Mouse (Mus musculus) stomach, postnatal 0 days (tissue): ENCODE measurements at regions not wholly inside any gene's neighbourhood (a gene's known extent, or its start where the extent isn't known, plus 50 kb on each side); places are given as distances from the start of the nearest gene placed in this dataset.
A peak's percentile ranks its signal among the peaks of the same experiment; 100 is the strongest.

Experiments
- ATAC-seq: fragments of 200-750 bp; cut with Nextera tagmentation; 2 replicates; pipeline ENCODE4 v1.8.0; 2017; ENCODE audit not compliant: low FRiP score, low TSS enrichment
- DNase-seq: peaks from one replicate; pipeline ENCODE4 v3.0.0-alpha.2; 2016; ENCODE audit warnings: low spot score
- H3K27ac ChIP-seq: fragments of 300-500 bp; sonication (generic); replicated peaks from 2 replicates; pipeline ENCODE4 v1.5.1; 2014; ENCODE audit warnings: mild to moderate bottlenecking, control low read depth
- H3K27me3 ChIP-seq: fragments of 300-500 bp; sonication (generic); 2 replicates; pipeline ENCODE4 v1.6.1; 2014; ENCODE audit warnings: low read length; ENCODE audit not compliant: control insufficient read depth, insufficient read depth
- H3K36me3 ChIP-seq: fragments of 300-500 bp; sonication (generic); 2 replicates; pipeline ENCODE4 v1.6.1; 2014; ENCODE audit warnings: low read length, mixed read lengths; ENCODE audit not compliant: control insufficient read depth, insufficient read depth
- H3K4me1 ChIP-seq: fragments of 300-500 bp; sonication (generic); replicated peaks from 2 replicates; pipeline ENCODE4 v1.6.1; 2014; ENCODE audit warnings: antibody characterized with exemption; ENCODE audit not compliant: control insufficient read depth, insufficient read depth
- H3K4me2 ChIP-seq: fragments of 300-500 bp; sonication (generic); replicated peaks from 2 replicates; pipeline ENCODE4 v1.6.1; 2014; ENCODE audit warnings: low read depth, mild to moderate bottlenecking, control low read depth, moderate library complexity
- H3K4me3 ChIP-seq: fragments of 300-500 bp; sonication (generic); 2 replicates; pipeline ENCODE4 v1.5.1; 2014; ENCODE audit warnings: low read depth, low read length, control low read depth
- H3K9ac ChIP-seq: fragments of 300-500 bp; sonication (generic); 2 replicates; pipeline ENCODE4 v1.6.1; 2014; ENCODE audit warnings: mild to moderate bottlenecking, low read length, control low read depth, mixed read lengths
- H3K9me3 ChIP-seq: fragments of 300-500 bp; sonication (generic); 2 replicates; pipeline ENCODE4 v1.6.1; 2016; ENCODE audit warnings: low read length; ENCODE audit not compliant: control insufficient read depth
- CTCF ChIP-seq: IDR thresholded peaks from 2 replicates; pipeline ENCODE4 v1.5.1; 2016; ENCODE audit warnings: antibody characterized with exemption, low read depth, mild to moderate bottlenecking, moderate library complexity
- EP300 ChIP-seq: optimal IDR thresholded peaks from 2 replicates; pipeline ENCODE3; 2016; ENCODE audit warnings: antibody characterized with exemption
- WGBS: fragments of 180-500 bp; shearing (Covaris S2); extraction: QIAGEN DNeasy Blood & Tissue Kit; methylation state at CpG from one replicate; pipeline ENCODE4 v1.1.7; 2014; 5-methylcytosine and 5-hydroxymethylcytosine counted together

GRCm38 (mm10) chr10:19117071-19117605, 101.7 kb upstream of the Tnfaip3 start:
- WGBS: 32% methylated on average over 9 of the region's 9 CpGs
- Histone ChIP-seq H3K27me3 (no peaks in the 10 kb centered on the region), H3K27ac (no peak overlapping the region), H3K9ac (no peak overlapping the region), H3K4me3 (no peak overlapping the region), H3K36me3 (no peaks in the 10 kb centered on the region), H3K4me1 (no peaks in the 10 kb centered on the region), H3K9me3 (no peaks in the 10 kb centered on the region), H3K4me2 (no peak overlapping the region)
- TF ChIP-seq EP300 (no peak), CTCF (no peak)
- ATAC-seq: peak; percentile 25; the same call in 1 of the 2 replicates
- DNase-seq: no peak

- H3K9me3 ChIP-seq: no peaks in the 10 kb centered on the region
- no peak overlapping the region for H3K27ac ChIP-seq
- no peaks in the 10 kb centered on the region for H3K4me1 ChIP-seq
- no peaks in the 10 kb centered on the region for H3K36me3 ChIP-seq
- 75% methylated on average over 2 of the region's 2 CpGs for WGBS
- TF ChIP-seq EP300 (no peak), CTCF (no peak)
- H3K27me3 ChIP-seq: no peaks in the 10 kb centered on the region
- H3K9ac ChIP-seq: no peak overlapping the region
- H3K4me3 ChIP-seq: no peak overlapping the region
- DNase-seq (no peak), ATAC-seq (no peak)
- H3K4me2 ChIP-seq: no peak overlapping the region
These were observed 97.0 kb upstream of the Tnfaip3 start for GRCm38 (mm10) chr10:19112459-19112858.

DNA sequence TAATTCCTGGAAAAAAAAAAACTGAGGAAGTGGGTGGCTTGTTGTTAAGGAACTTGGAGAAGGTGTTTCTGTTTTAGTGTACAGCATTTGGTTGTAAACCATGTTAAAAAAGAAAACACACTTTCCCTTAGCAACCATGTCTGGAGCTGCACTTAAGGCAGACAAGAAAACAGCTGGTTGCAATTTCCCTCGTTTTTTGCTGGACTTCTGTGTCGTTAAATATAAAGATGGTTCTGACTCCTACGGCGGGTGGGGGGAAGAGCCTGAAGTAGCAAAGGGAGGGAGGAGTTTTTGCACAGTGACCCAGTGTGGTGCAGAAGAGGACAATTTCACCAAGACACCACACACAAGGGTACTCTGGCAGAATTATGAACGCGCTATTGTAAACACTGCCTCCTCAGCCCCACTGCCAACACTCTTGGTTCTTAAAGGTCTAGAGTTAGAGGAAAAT, 89.8 kb upstream of the Tnfaip3 start:
- no peaks in the 10 kb centered on the region for H3K27me3 ChIP-seq
- no peaks in the 10 kb centered on the region for H3K9me3 ChIP-seq
- 0 out of 2 replicates have a peak, but pooled peaks have one; percentile 24 for ATAC-seq
- no peak overlapping the region for H3K4me3 ChIP-seq
- no peaks in the 10 kb centered on the region for H3K4me1 ChIP-seq
- TF ChIP-seq CTCF: no peak
- no peak for TF ChIP-seq EP300
- H3K27ac ChIP-seq: no peak overlapping the region
- no peak overlapping the region for H3K9ac ChIP-seq
- no peak overlapping the region for H3K4me2 ChIP-seq
- no peaks in the 10 kb centered on the region for H3K36me3 ChIP-seq
- 56% methylated on average over 6 of the region's 6 CpGs for WGBS
- DNase-seq: no peak

GRCm38 (mm10) chr10:19104671-19105203, 89.3 kb upstream of the Tnfaip3 start:
- Histone ChIP-seq H3K4me3 (no peak overlapping the region), H3K9ac (no peak overlapping the region), H3K4me1 (no peaks in the 10 kb centered on the region), H3K9me3 (no peaks in the 10 kb centered on the region), H3K36me3 (no peaks in the 10 kb centered on the region), H3K4me2 (no peak overlapping the region), H3K27me3 (no peaks in the 10 kb centered on the region), H3K27ac (no peak overlapping the region)
- 73% methylated on average over 5 of the region's 5 CpGs for WGBS
- TF ChIP-seq CTCF (no peak), EP300 (no peak)
- DNase-seq (no peak), ATAC-seq (peak; percentile 77)

DNA sequence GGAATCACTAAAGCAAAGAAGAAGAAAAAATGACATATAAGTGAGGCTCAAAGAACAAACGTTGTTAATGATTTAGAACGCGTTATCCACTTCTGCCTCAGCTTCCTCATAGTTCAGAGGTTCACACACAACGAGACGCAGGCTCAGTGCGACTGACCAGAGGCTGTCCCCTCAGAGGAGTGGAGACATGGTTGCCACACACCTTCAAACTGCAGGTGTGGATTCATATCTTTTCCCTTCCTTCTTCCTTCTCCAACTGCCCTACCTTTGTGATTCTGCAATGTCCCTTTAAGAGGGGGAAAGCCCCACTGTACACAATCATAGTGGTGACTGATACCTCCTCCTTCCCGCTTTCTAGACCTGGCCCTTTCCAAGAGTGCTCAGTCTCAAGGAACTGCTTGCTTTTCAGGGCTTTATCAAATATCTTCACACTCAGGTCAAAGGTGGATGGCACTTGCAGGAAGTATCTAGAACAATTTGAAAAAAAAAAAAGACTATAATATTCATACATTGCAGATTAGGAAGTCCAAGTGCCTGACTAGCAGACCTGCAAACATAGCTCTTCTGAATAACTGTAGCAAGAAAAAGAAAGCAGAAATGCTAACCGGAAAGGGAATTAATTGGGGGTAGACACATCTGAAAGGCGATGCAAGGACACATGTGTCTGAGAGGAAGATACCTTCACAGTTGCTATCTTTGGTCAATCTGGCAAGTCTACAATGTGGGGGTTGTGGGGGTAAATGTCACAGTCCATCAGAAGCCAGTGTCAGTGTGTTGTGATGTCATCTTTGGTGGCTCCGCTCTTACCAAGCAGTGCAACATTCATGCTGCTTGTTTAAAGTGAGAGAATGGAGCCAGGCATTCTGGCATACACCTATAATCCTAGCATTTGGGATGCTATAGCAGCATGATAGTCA, 84.2 kb upstream of the Tnfaip3 start:
- peak; percentile 96 for ATAC-seq
- WGBS: 72% methylated on average over 10 of the region's 10 CpGs
- Histone ChIP-seq H3K36me3 (no peaks in the 10 kb centered on the region), H3K27ac (0 out of 2 replicates have a peak overlapping the region, but pooled peaks have one; percentile 24), H3K9ac (no peak overlapping the region), H3K27me3 (no peaks in the 10 kb centered on the region), H3K4me2 (no peak overlapping the region), H3K4me1 (no peaks in the 10 kb centered on the region), H3K9me3 (no peaks in the 10 kb centered on the region), H3K4me3 (no peak overlapping the region)
- TF ChIP-seq EP300 (no peak), CTCF (no peak)
- peak; percentile 36 for DNase-seq
